Mouse (Mus musculus) liver, adult (tissue): ENCODE measurements at regions not wholly inside any gene's neighbourhood (a gene's known extent, or its start where the extent isn't known, plus 50 kb on each side); places are given as distances from the start of the nearest gene placed in this dataset.
A peak's percentile ranks its signal among the peaks of the same experiment; 100 is the strongest.

ENCODE experiments used
- GATA4 ChIP-seq: IDR thresholded peaks from 2 replicates; pipeline ENCODE4 v1.6.1; 2014; ENCODE audit warnings: mild to moderate bottlenecking, low read length; ENCODE audit not compliant: insufficient replicate concordance

GRCm38 (mm10) chr2:148160997-148161396 is 114.2 kb upstream of the Foxa2 start:
- TF ChIP-seq GATA4, result no peak

DNA sequence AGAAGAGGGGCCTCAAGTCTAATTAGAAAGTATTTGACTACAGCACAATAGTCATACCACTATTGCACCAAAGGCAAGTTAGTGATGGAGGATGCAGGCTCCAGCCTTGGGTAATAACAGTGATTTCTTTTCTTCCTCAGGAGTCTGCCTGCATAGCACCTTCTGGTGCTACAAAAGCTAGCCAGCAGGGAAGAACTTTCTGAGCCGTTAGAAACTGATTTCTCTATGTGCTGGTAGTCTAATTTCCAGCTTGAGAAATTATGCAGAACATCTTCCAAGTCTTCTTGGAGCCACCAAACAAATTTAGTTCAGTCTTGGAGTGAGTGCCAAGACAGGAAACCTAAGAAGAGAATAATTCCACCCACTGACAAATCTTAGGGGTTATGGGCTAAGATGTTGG is 115.2 kb upstream of the Foxa2 start:
- no peak for TF ChIP-seq GATA4

GRCm38 (mm10) chr2:148162562-148162961 is 115.8 kb upstream of the Foxa2 start:
- TF ChIP-seq GATA4, result no peak

GRCm38 (mm10) chr2:148171113-148171512 is 124.3 kb upstream of the Foxa2 start:
- TF ChIP-seq GATA4, result no peak

DNA sequence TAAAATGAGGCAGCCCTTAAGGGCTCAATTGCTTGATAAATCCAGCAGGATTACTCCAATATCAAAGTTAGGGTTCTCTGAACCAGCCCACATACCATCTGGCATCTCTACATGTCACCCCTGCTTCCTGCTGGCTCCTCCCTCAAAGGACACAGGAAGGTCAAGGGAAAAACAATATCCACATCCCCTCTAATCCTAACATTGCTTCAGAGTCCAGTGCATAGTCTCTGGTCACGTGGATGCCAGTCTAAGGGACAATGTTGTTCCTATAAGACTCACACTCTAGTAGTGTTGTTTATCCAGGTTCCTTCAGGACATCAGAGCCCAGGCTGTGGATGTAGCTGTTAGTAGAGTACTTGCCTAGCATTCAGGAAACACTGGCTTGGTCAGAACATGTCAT is 124.9 kb upstream of the Foxa2 start:
- TF ChIP-seq GATA4, result peak; percentile 8; the same call in 1 of the 2 replicates

DNA sequence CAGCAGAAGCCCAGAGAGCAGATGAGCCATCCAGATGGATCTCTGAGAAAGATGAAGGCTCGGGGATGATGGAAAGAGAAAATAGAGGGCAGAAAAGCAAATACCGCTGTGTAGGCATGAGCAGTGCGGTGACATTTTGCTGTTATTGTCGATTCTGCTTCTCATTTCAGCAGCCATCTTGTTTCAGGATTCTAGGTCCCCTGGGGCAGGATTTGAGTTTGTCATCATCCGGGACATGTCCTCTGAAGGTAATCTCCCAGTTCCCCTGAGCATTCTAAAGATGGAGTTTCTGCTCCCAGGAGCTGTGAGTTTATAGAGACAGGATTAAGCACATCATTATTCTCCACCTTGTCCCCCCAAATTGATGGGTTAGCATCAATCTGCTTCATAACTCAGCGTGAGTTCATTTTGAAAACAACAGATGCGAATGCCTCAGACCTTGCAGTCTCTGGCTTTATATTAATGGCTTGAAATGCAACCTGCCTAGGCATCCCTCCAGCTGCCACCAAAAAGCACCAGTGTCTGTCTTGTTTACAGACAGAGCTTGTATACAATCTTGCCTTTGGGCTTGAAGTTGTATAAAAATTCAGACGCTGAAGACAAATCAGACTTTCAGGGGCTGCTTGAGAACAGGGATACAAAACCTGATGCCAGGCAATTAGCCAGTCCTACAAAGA is 128.6 kb upstream of the Foxa2 start:
- no peak for TF ChIP-seq GATA4

- no peak for TF ChIP-seq GATA4
Observed at GRCm38 (mm10) chr2:148180245-148180644, 133.5 kb upstream of the Foxa2 start.

DNA sequence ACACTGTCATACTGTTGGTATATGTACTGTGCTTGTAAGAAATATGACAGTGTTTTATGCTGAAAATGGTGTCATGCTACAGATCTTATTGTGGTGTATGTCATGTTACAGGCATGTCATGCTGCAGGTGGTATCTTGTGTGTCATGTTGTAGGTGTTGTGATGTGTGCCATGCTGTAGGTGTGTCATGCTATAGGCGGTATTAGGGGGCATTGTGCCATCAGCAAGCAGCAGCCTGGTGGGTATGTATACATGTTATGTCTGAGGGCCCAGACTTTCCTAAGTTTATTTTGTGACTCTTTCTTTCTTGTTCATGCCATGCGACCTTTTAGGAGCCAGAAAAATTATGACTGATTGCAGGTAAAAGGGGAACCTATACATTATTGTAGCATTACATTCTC is 134.7 kb upstream of the Foxa2 start:
- TF ChIP-seq GATA4, result no peak

GRCm38 (mm10) chr2:148182492-148183052 is 135.8 kb upstream of the Foxa2 start:
- no peak for TF ChIP-seq GATA4

GRCm38 (mm10) chr2:148184801-148185212 is 138.0 kb upstream of the Foxa2 start:
- TF ChIP-seq GATA4, result peak; percentile 21; the same call in 1 of the 2 replicates

DNA sequence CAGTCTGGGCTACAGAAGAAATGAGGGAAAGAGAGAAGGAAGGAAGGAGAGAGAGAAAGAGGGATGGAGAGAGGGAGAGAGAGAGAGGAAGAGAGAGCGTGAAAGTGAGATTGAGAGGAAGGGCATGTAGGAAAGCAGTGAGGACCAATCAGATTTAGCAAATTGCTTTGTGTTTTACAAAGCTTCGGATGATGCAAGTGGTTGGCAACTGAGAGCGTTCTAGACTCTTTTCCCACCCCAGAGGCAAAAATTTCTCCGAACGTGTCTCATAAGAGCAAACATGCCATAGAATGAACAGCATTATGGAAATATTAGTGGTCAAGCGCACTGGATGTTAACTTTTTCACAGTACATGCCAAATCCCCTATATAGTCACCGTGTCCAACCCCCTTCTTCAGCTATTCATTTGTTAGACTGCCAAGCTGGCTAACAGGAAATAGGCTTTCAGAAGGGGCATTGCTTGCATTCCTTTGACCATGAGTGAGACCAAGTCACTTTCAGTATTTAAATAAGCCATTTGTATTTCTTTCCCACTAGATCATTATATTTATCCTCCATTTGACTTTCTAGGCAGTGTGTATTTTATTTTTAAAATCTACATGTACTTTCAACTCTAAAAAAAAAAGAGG is 139.7 kb upstream of the Foxa2 start:
- no peak for TF ChIP-seq GATA4

DNA sequence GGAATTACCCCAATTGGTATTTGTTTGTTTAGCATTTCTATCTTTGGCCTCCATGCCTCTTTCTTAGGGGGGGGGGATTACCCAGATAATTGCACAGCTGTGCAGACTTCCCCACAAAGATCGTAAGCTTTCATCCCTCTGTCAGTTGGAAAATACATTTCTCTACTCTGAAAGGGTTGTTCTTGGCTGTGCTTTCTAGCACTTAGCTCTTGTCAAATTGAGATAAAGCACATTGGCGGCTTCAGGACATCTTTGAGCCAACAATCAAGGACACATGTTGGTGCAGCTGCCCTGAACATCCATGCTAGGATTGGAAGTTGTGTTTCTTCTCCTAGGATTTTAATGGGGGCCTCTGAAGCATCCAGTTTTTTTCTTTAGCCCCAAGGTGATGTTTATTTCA is 142.1 kb upstream of the Foxa2 start:
- no peak for TF ChIP-seq GATA4

- TF ChIP-seq GATA4, result no peak
Observed at GRCm38 (mm10) chr2:148189287-148189686, 142.5 kb upstream of the Foxa2 start.

GRCm38 (mm10) chr2:148192946-148193345 is 146.2 kb upstream of the Foxa2 start:
- no peak for TF ChIP-seq GATA4

DNA sequence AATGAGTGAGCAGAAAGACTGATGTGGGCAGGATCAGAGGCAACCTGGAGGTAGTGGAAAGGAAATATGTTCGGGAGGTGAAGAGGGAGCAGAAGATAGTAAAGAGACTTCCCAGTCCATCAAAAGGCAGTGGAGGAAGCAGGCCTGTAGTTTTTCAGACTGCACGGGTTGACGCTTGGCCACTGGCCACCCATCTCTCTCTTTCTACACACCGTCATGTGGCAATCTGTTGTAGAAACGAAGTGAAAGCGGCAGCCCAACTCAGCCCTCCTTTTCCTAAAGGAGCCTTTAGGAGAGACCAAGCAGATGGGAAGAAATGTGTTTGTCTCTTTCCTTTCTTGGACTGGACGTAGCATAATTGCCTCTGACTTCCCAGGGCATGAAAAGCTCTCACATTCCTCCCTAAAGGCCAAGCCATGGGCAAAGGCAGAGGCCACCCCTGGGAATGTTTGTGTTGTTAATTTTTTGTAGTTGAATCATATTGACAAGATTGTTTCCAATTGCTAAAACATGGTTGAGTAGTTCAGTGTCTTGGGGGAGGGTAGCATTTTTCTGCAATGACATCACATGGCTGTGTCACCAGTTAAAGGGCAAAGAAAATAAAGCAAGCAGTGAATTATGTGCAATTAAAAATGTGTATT is 150.7 kb upstream of the Foxa2 start:
- no peak for TF ChIP-seq GATA4

DNA sequence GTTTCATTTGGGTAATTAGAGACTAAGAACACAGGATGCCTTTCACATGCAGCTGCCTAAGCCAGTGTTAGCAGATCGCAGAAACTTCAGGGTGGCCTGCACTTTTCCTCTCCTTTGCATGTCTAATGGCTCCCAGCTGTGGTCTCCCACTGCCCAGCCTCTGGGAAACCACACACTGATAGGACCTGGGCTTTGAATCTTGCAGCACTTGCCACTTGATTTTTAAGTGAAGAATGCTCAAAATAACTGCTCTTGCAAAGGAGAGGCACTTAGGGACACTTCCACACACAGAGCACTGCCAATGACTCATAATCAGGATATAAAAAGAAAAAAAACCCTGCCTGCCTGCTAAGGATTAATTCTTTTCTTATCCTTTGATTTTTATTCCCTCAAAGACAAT is 159.9 kb upstream of the Foxa2 start:
- no peak for TF ChIP-seq GATA4

DNA sequence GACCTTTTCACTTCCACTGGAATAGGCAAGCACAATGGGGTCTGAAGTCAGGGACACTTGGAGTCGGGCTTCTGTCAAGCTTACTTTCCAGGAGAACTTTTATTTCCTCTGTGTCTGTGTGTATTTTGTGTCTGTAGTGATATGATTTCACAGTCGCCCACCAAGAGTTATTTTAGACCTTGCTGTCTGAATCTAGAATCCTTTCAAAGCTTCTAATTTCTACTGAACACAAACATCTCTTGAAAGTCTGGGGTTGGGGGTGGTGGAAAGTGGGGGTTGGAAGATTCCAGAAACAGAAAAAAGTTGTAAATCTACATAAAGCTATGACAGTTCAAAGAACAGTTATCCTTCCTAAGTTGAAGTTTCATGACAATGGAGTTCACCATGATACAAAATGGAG is 164.0 kb upstream of the Foxa2 start:
- TF ChIP-seq GATA4, result no peak

GRCm38 (mm10) chr2:148217136-148217535 is 170.4 kb upstream of the Foxa2 start:
- TF ChIP-seq GATA4, result no peak
